Mouse (Mus musculus) skeletal muscle tissue, adult 2 months (tissue): Measurements from ENCODE around the gene Aldh18a1.

ENCODE experiments used
- DNase-seq: peaks from one replicate; pipeline ENCODE4 v3.0.0-alpha.2; 2012; ENCODE audit warnings: low read depth, low spot score

Aldh18a1 gene

GRCm38 (mm10) chr19:40530323-40530722, 57.9 kb downstream of the Aldh18a1 start:
- DNase-seq: no peak

- no peak for DNase-seq
Observed at GRCm38 (mm10) chr19:40528254-40528653, 60.0 kb downstream of the Aldh18a1 start.

GRCm38 (mm10) chr19:40526367-40527014, 61.8 kb downstream of the Aldh18a1 start:
- DNase-seq: no peak

GRCm38 (mm10) chr19:40523431-40524005, 64.7 kb downstream of the Aldh18a1 start:
- no peak for DNase-seq

- DNase-seq: no peak
Observed at GRCm38 (mm10) chr19:40520403-40520802, 67.9 kb downstream of the Aldh18a1 start.

- no peak for DNase-seq
Observed at GRCm38 (mm10) chr19:40518706-40519105, 69.6 kb downstream of the Aldh18a1 start.

GRCm38 (mm10) chr19:40515596-40515995, 72.7 kb downstream of the Aldh18a1 start:
- DNase-seq: no peak

GRCm38 (mm10) chr19:40514376-40514775, 73.9 kb downstream of the Aldh18a1 start:
- DNase-seq: no peak

- peak; percentile 95 for DNase-seq
Observed at GRCm38 (mm10) chr19:40513632-40514078, 74.6 kb downstream of the Aldh18a1 start, which contains the start of gene Sorbs1. Gene Sorbs1, minus strand, starts transcription at chr19:40513779.

- DNase-seq: no peak
Observed at GRCm38 (mm10) chr19:40512500-40513421, 75.5 kb downstream of the Aldh18a1 start.

GRCm38 (mm10) chr19:40511679-40512309, 76.5 kb downstream of the Aldh18a1 start:
- DNase-seq: no peak

- no peak for DNase-seq
Observed at GRCm38 (mm10) chr19:40511100-40511439, 77.2 kb downstream of the Aldh18a1 start.

GRCm38 (mm10) chr19:40510387-40511099, 77.7 kb downstream of the Aldh18a1 start:
- no peak for DNase-seq

- DNase-seq: no peak
Observed at GRCm38 (mm10) chr19:40509274-40509673, 79.0 kb downstream of the Aldh18a1 start.

- no peak for DNase-seq
Observed at GRCm38 (mm10) chr19:40508851-40509250, 79.4 kb downstream of the Aldh18a1 start.

GRCm38 (mm10) chr19:40506965-40507364, 81.3 kb downstream of the Aldh18a1 start:
- DNase-seq: no peak

- DNase-seq: no peak
Observed at GRCm38 (mm10) chr19:40504336-40504735, 83.9 kb downstream of the Aldh18a1 start.
